Mouse (Mus musculus): Measurements from ENCODE around the gene Timeless.

DNA sequence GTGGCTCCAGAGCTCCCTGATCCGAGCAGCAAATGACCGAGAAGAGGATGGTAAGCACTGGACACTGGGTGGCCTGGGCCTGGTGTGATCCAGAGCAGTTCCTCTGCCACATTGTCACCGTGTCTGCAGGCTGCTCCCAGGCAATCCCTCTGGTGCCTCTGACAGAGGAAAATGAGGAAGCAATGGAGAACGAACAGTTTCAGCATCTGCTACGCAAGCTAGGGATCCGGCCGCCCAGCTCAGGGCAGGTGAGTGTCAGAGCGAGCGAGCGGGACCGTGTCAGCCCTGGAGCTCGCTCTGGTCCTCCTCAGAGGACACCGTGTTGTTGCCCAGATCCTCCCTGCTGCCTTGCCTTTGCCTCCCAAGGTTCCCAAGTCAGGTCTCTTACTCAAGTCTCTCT is 18.7 kb downstream of the Timeless start:
- TF ChIP-seq ZNF384 (IDR thresholded peaks at IDR 0.05; ENCODE audit: low read depth, low read length), result no peak
- TF ChIP-seq ZC3H11A (IDR thresholded peaks at IDR 0.05; ENCODE audit: borderline replicate concordance, low read depth, low read length), result no peak
- TF ChIP-seq MAFK (IDR thresholded peaks at IDR 0.05; ENCODE audit: insufficient read depth, low read depth, low read length), result no peak
- TF ChIP-seq CHD2 (IDR thresholded peaks at IDR 0.05; ENCODE audit: low read depth, low read length), result no peak
- TF ChIP-seq HCFC1 (IDR thresholded peaks at IDR 0.05; ENCODE audit: borderline replicate concordance, insufficient read depth, low read length), result no peak
